Mouse (Mus musculus) left cerebral cortex, adult 11 months (tissue): ENCODE results near the gene Gm26620.

Source experiments
- DNase-seq: peaks from one replicate; pipeline ENCODE4 v3.0.0; 2022; ENCODE audit warnings: low spot score

The Gm26620 gene

GRCm38 (mm10) chr1:170912891-170913615 is 28.2 kb downstream of the Gm26620 start, which contains the start of gene Fcrlb:
Fcrlb (minus strand) TSS chr1:170912941.
- DNase-seq, result no peak

- no peak for DNase-seq
Measured at GRCm38 (mm10) chr1:170915657-170916056, 30.8 kb downstream of the Gm26620 start.

- no peak for DNase-seq
Measured at GRCm38 (mm10) chr1:170919308-170919707, 34.4 kb downstream of the Gm26620 start.

GRCm38 (mm10) chr1:170924485-170924884 is 39.6 kb downstream of the Gm26620 start:
- no peak for DNase-seq

- DNase-seq, result no peak
Measured at GRCm38 (mm10) chr1:170926941-170927340, 42.1 kb downstream of the Gm26620 start.

- no peak for DNase-seq
Measured at GRCm38 (mm10) chr1:170927378-170927777, 42.5 kb downstream of the Gm26620 start, which contains the start of gene Fcrla. Fcrla (minus strand) TSS chr1:170927583.

GRCm38 (mm10) chr1:170928467-170928866 is 43.6 kb downstream of the Gm26620 start:
- no peak for DNase-seq

- DNase-seq, result no peak
Measured at GRCm38 (mm10) chr1:170929245-170929644, 44.4 kb downstream of the Gm26620 start.

- no peak for DNase-seq
Measured at GRCm38 (mm10) chr1:170932043-170932442, 47.2 kb downstream of the Gm26620 start.

GRCm38 (mm10) chr1:170933386-170933920 is 48.6 kb downstream of the Gm26620 start:
- DNase-seq, result no peak

GRCm38 (mm10) chr1:170933940-170934339 is 49.1 kb downstream of the Gm26620 start:
- DNase-seq, result no peak

GRCm38 (mm10) chr1:170934383-170934782 is 49.5 kb downstream of the Gm26620 start:
- no peak for DNase-seq
